ENCODE assay signal across 22 mouse cellular contexts in the genomic region with DNA sequence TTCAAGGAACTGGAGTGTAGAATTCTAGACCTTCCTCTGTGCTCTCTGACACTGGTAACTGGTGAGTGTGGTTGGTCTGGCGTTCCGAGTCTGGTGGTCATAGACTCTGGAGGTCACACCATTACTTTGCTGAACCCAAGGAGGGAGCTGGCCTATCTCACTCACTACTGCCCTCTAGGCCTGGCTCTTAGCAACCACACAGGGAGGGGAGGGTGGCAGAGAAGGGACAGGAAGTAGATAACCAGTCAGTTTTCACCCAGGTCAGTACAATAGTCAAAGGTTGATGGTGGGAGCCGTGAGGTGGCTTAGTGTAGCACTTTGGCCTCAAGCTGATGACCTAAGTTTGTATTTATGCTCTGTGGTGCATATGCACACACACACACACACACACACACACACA.
DNase-seq lines count a peak whose midpoint lies in the region; ATAC-seq and TF ChIP-seq lines count a peak whose summit lies in the region.
"Had no signal": no experiment of that assay in that cellular context is flagged by ENCODE, and none has a peak within 500 bp of the region (broad histone marks: within the 10 kb centered on the region; RNA-seq: fewer than 3 reads in every experiment).

No protein-coding gene starts in this region.

- TF ChIP-seq CTCF in liver, embryonic 14.5 days (IDR thresholded peaks at IDR 0.05; ENCODE audit: low read depth) = 0 out of 2 replicates have a peak, but pooled peaks have one; percentile 17
- no peak for TF ChIP-seq CTCF in liver, postnatal 0 days (IDR thresholded peaks at IDR 0.05; ENCODE audit: low read depth)
- TF ChIP-seq CTCF in cortical plate, adult 2 months (IDR thresholded peaks at IDR 0.05; ENCODE audit: extremely low read depth, insufficient read depth, low read length) = peak; percentile 16; the same call in 1 of the 2 replicates

- no peaks in the 10 kb centered on the region for H3K36me3 ChIP-seq in liver, embryonic 14.5 days (replicated peaks; ENCODE audit: control insufficient read depth, insufficient read depth, low read depth)
- H3K36me3 ChIP-seq in liver, postnatal 0 days (replicated peaks; ENCODE audit: insufficient read depth, low read length) = no peaks in the 10 kb centered on the region
- no peaks in the 10 kb centered on the region for H3K36me3 ChIP-seq in limb, embryonic 10.5 days
- H3K36me3 ChIP-seq: embryonic facial prominence, embryonic 12.5 days; G1E; heart, embryonic 15.5 days; limb, embryonic 12.5 days; liver, embryonic 12.5 days; midbrain, embryonic 15.5 days; stomach, embryonic 15.5 days had no signal

- no peaks in the 10 kb centered on the region for H3K4me1 ChIP-seq in liver, embryonic 14.5 days (replicated peaks; ENCODE audit: control insufficient read depth in 2 of 2, insufficient read depth in 2 of 2, low read length in 1 of 2)
- no peaks in the 10 kb centered on the region for H3K4me1 ChIP-seq in liver, postnatal 0 days (ENCODE audit: insufficient read depth)
- no peaks in the 10 kb centered on the region for H3K4me1 ChIP-seq in cortical plate, adult 2 months (ENCODE audit: control insufficient read depth, insufficient read depth, low read length)
- H3K4me1 ChIP-seq in limb, embryonic 10.5 days = 0 out of 2 replicates have a peak, but pooled peaks cover 4% of the 10 kb centered on the region
- H3K4me1 ChIP-seq: embryonic facial prominence, embryonic 12.5 days; forebrain, embryonic 13.5 days; heart, embryonic 15.5 days; liver, embryonic 12.5 days; midbrain, embryonic 15.5 days; stomach, embryonic 15.5 days had no signal

- H3K9ac ChIP-seq in liver, embryonic 14.5 days (replicated peaks) = no peak overlapping the region
- no peak overlapping the region for H3K9ac ChIP-seq in liver, postnatal 0 days (replicated peaks)
- H3K9ac ChIP-seq: embryonic facial prominence, embryonic 12.5 days; forebrain, embryonic 13.5 days; heart, embryonic 15.5 days; limb, embryonic 12.5 days; liver, embryonic 12.5 days; midbrain, embryonic 15.5 days; stomach, embryonic 15.5 days had no signal

- no peak overlapping the region for H3K27ac ChIP-seq in liver, embryonic 14.5 days
- H3K27ac ChIP-seq in liver, postnatal 0 days (ENCODE audit: low read depth) = no peak overlapping the region
- H3K27ac ChIP-seq in cortical plate, adult 2 months (ENCODE audit: insufficient read depth, low read length) = no peak overlapping the region
- no peak overlapping the region; the same call in 1 of the 2 replicates for H3K27ac ChIP-seq in limb, embryonic 10.5 days
- H3K27ac ChIP-seq: embryonic facial prominence, embryonic 12.5 days; forebrain, embryonic 13.5 days; heart, embryonic 15.5 days; limb, embryonic 12.5 days; liver, embryonic 12.5 days; midbrain, embryonic 15.5 days; stomach, embryonic 15.5 days had no signal

- TF ChIP-seq EP300 in liver, embryonic 14.5 days (IDR thresholded peaks at IDR 0.05; ENCODE audit: low read depth) = no peak
- no peak for TF ChIP-seq EP300 in liver, postnatal 0 days (IDR thresholded peaks at IDR 0.05; ENCODE audit: low read depth)

- H3K4me2 ChIP-seq in liver, embryonic 14.5 days (ENCODE audit: low read depth) = no peak overlapping the region
- H3K4me2 ChIP-seq in liver, postnatal 0 days (ENCODE audit: low read depth, low read length) = no peak overlapping the region
- H3K4me2 ChIP-seq: embryonic facial prominence, embryonic 12.5 days; forebrain, embryonic 13.5 days; heart, embryonic 15.5 days; limb, embryonic 12.5 days; liver, embryonic 12.5 days; midbrain, embryonic 15.5 days; stomach, embryonic 15.5 days had no signal

- ATAC-seq in liver, embryonic 14.5 days (ENCODE audit: insufficient read depth) = no peak
- ATAC-seq in liver, postnatal 0 days = no peak
- ATAC-seq: forebrain, embryonic 13.5 days; hindbrain, embryonic 16.5 days; liver, embryonic 12.5 days; midbrain, embryonic 15.5 days had no signal

- H3K9me3 ChIP-seq in liver, embryonic 14.5 days (ENCODE audit: control insufficient read depth, low read length) = no peaks in the 10 kb centered on the region
- no peaks in the 10 kb centered on the region for H3K9me3 ChIP-seq in liver, postnatal 0 days (ENCODE audit: low read length)
- H3K9me3 ChIP-seq in limb, embryonic 10.5 days (replicated peaks) = no peaks in the 10 kb centered on the region
- H3K9me3 ChIP-seq: embryonic facial prominence, embryonic 12.5 days; forebrain, embryonic 13.5 days; G1E; heart, embryonic 15.5 days; limb, embryonic 12.5 days; liver, embryonic 12.5 days; midbrain, embryonic 15.5 days; stomach, embryonic 15.5 days had no signal

- no peak overlapping the region for H3K4me3 ChIP-seq in liver, embryonic 14.5 days (ENCODE audit: insufficient read depth in 1 of 2, low read depth in 2 of 2, low read length in 2 of 2)
- H3K4me3 ChIP-seq in liver, postnatal 0 days (ENCODE audit: low read depth, low read length) = no peak overlapping the region
- no peak overlapping the region for H3K4me3 ChIP-seq in cortical plate, adult 2 months (ENCODE audit: insufficient read depth, low read length)
- H3K4me3 ChIP-seq in limb, embryonic 10.5 days = no peak overlapping the region
- H3K4me3 ChIP-seq: embryonic facial prominence, embryonic 12.5 days; erythroblast, embryonic 14.5 days; forebrain, embryonic 13.5 days; heart, embryonic 15.5 days; limb, embryonic 12.5 days; liver, embryonic 12.5 days; midbrain, embryonic 15.5 days; stomach, embryonic 15.5 days had no signal

- DNase-seq in liver, embryonic 14.5 days (ENCODE audit: low read depth in 3 of 3, low spot score in 3 of 3) = no peak
- no peak for DNase-seq in liver, postnatal 0 days
- peak; percentile 14 for DNase-seq in thymus, postnatal 25 days
- DNase-seq in thymus, postnatal 36 days = no peak
- DNase-seq in limb, embryonic 10.5 days (ENCODE audit: low spot score) = no peak
- no peak for DNase-seq in layer of hippocampus, adult 9-11 months
- DNase-seq: cerebellum, adult 8-10 months; gastrocnemius, postnatal 25 days; heart, postnatal 4 days; kidney, adult 2 months; kidney, postnatal 25 days had no signal

- WGBS in liver, embryonic 14.5 days (ENCODE audit: insufficient replicate concordance) = 51% methylated on average over 3 of the region's 3 CpGs
- 69% methylated on average over 3 of the region's 3 CpGs for WGBS in liver, postnatal 0 days (ENCODE audit: insufficient replicate concordance)
- 87% methylated on average over 3 of the region's 3 CpGs for WGBS in limb, embryonic 10.5 days

- H3K27me3 ChIP-seq in liver, embryonic 14.5 days (ENCODE audit: control insufficient read depth, insufficient read depth, low read length) = no peaks in the 10 kb centered on the region
- no peaks in the 10 kb centered on the region for H3K27me3 ChIP-seq in liver, postnatal 0 days (ENCODE audit: insufficient read depth, low read length)
- H3K27me3 ChIP-seq in limb, embryonic 10.5 days (ENCODE audit: low read depth, poor library complexity, severe bottlenecking) = no peaks in the 10 kb centered on the region
- H3K27me3 ChIP-seq: embryonic facial prominence, embryonic 12.5 days; forebrain, embryonic 13.5 days; heart, embryonic 15.5 days; limb, embryonic 12.5 days; liver, embryonic 12.5 days; midbrain, embryonic 15.5 days; stomach, embryonic 15.5 days had no signal

- TF ChIP-seq POLR2A in cortical plate, adult 2 months (IDR thresholded peaks at IDR 0.05; ENCODE audit: extremely low read depth, insufficient read depth, low read length) = no peak
